Mouse (Mus musculus) heart, adult 2 months (tissue): Measurements from ENCODE around the gene Rad51d. TPM values are rescaled to one million over a fixed set of nuclear protein-coding genes. Genes with fewer than 3 reads are reported as not detected.
A peak's percentile ranks its signal among the peaks of the same experiment; 100 is the strongest.

ENCODE experiments used
- DNase-seq, 2 experiments: peaks; one replicate each; pipeline ENCODE4 v3.0.0; 2021
- H3K27ac ChIP-seq: fragments of 200-600 bp; 2 replicates; pipeline ENCODE4 v1.8.1; 2022
- H3K27me3 ChIP-seq: fragments of 200-500 bp; 2 replicates; pipeline ENCODE4 v1.6.1; 2012; ENCODE audit warnings: mild to moderate bottlenecking, low read length, inconsistent platforms, mixed read lengths; ENCODE audit not compliant: control insufficient read depth, insufficient read depth
- H3K36me3 ChIP-seq: fragments of 200-500 bp; 2 replicates; pipeline ENCODE4 v1.6.1; 2012; ENCODE audit warnings: low read length, inconsistent platforms; ENCODE audit not compliant: control insufficient read depth, insufficient read depth
- H3K4me1 ChIP-seq: fragments of 200-500 bp; 2 replicates; pipeline ENCODE4 v1.6.1; 2011; ENCODE audit warnings: low read length; ENCODE audit not compliant: control insufficient read depth, insufficient read depth
- H3K4me3 ChIP-seq: fragments of 200-600 bp; 2 replicates; pipeline ENCODE4 v1.8.1; 2022
- H3K79me2 ChIP-seq: fragments of 200-500 bp; replicated peaks from 2 replicates; pipeline ENCODE4 v1.6.1; 2012; ENCODE audit warnings: mild to moderate bottlenecking, inconsistent platforms, low read length, moderate library complexity, mixed read lengths; ENCODE audit not compliant: control insufficient read depth, insufficient read depth
- H3K9ac ChIP-seq: fragments of 200-500 bp; 2 replicates; pipeline ENCODE4 v1.6.1; 2012; ENCODE audit warnings: low read depth, mild to moderate bottlenecking, control low read depth, inconsistent platforms, low read length, mixed read lengths
- CTCF ChIP-seq: fragments of 200-600 bp; IDR thresholded peaks from 2 replicates; pipeline ENCODE4 v1.8.1; 2022; ENCODE audit warnings: antibody characterized with exemption, mild to moderate bottlenecking, moderate library complexity
- EP300 ChIP-seq: fragments of 200-500 bp; IDR thresholded peaks from 2 replicates; pipeline ENCODE4 v1.6.1; 2011; ENCODE audit warnings: low read depth, low read length, control low read depth; ENCODE audit not compliant: insufficient read depth
- POLR2A ChIP-seq: fragments of 200-500 bp; IDR thresholded peaks from 2 replicates; pipeline ENCODE4 v1.6.1; 2011; ENCODE audit warnings: mild to moderate bottlenecking, low read depth, low read length, control low read depth; ENCODE audit not compliant: insufficient read depth
- WGBS: fragments of 180-500 bp; shearing (Covaris S2); methylation state at CpG from one replicate; pipeline ENCODE4 v1.1.7; 2018; 5-methylcytosine and 5-hydroxymethylcytosine counted together
- intact Hi-C: fragments of 180-260 bp; cut with DNase I; formaldehyde crosslinking; loops from one replicate; pipeline ENCODE4 v1.15.1; 2025
- polyA plus RNA-seq: library from polyadenylated mRNA; depleted of rRNA; stranded (reverse); fragments of >200 nt; gene quantifications from 2 replicates; pipeline ENCODE4 v1.2.3, GENCODE M21; 2012
- total RNA-seq, 2 experiments: library from RNA; stranded (reverse); gene quantifications; 2 replicates each; pipeline ENCODE4 v1.2.3; 2021

The Rad51d gene
- total and polyA plus RNA-seq, 3 experiments: 8.5 to 9.5 (median 8.6) TPM

DNA sequence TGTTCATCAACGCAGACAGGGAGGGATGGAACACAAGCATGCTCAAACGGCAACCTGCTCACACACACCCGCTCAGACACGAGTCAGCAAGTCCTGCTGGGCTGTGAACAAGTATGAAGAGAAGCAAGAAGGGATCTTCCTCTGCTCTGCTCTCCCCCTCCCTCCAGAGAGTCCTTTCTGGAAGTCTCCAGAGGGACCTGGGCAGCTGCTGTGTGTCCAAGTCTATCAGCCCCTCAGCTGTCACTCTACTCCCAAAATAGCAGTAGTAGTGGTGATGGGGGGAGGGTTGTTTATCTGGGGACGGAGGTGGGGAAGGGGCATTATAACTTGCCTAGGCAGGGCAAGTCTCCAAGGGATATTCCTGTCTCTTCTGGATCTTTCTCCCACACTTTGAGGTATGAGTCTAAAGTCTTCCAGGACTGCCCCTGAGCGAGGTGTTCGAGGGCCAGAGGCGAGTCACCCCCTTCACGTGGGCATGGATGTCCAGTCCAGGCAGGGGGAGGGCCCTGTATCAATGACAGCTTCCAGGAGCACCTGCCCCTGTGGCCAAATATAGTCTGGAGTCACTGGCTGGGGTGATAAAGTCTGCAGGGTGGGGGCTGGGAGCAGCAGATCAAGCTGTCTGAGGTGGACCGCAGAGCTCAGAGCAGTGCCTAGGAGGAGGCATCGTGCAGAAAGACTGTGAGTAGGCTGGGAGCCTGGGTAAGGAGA is 20.4 kb upstream of the Rad51d start:
- Histone ChIP-seq H3K27ac (peak overlapping the region; percentile 94), H3K36me3 (no peaks in the 10 kb centered on the region), H3K27me3 (no peaks in the 10 kb centered on the region), H3K9ac (peak overlapping the region; percentile 78), H3K79me2 (peaks cover 2% of the 10 kb centered on the region; the same call in 1 of the 2 replicates), H3K4me3 (peak overlapping the region; percentile 50), H3K4me1 (peaks cover 7% of the 10 kb centered on the region)
- 34% methylated on average over 11 of the region's 11 CpGs for WGBS
- TF ChIP-seq POLR2A (peak; percentile 97), EP300 (peak; percentile 57), CTCF (no peak)
- intact Hi-C loops: loop anchor here (5.0 to 10.0 kb wide), 2 partner anchors 131 to 384 kb away; partner anchors contain the start of gene Ap2b1
- DNase-seq: peak; percentile 71 to 86

DNA sequence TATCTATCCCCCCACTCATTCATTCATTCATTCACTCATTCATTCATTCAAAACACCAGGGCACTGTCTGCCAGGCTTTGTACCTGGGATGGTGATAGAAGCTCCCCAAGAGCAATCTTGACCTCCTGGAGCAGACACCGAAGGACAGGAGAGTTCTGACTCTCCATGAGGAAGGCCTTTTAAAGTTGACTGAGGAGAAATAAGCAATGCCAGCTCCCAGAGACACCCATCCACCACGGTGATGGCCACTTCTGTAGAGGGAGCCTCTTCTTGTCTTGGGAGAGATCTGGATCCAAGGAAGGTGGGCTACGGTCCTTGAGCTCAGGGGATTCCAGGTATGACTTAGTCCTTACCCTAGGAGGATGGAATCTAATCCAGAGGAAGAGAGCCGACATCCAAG is 19.8 kb upstream of the Rad51d start, which contains the start of gene Unc45b:
Gene Unc45b (plus strand): TSS at position 301 of the 400 bp plus-strand sequence.
- Histone ChIP-seq H3K4me1 (peaks cover 7% of the 10 kb centered on the region), H3K79me2 (peaks cover 2% of the 10 kb centered on the region; the same call in 1 of the 2 replicates), H3K27ac (peak within 1 kb of the TSS; percentile 94), H3K9ac (peak within 1 kb of the TSS; percentile 78), H3K4me3 (peak within 1 kb of the TSS; percentile 50), H3K36me3 (no peaks in the 10 kb centered on the region), H3K27me3 (no peaks in the 10 kb centered on the region)
- intact Hi-C loops: loop anchor here (5.0 to 10.0 kb wide), 2 partner anchors 132 to 385 kb away; partner anchors contain the start of gene Ap2b1
- WGBS: 62% methylated on average over 4 of the region's 4 CpGs
- no peak for TF ChIP-seq POLR2A
- TF ChIP-seq EP300: no peak
- TF ChIP-seq CTCF: no peak
- DNase-seq: no peak

- Histone ChIP-seq H3K9ac (no peak overlapping the region), H3K79me2 (peaks cover 2% of the 10 kb centered on the region; the same call in 1 of the 2 replicates), H3K36me3 (no peaks in the 10 kb centered on the region), H3K4me1 (peaks cover 4% of the 10 kb centered on the region), H3K27me3 (no peaks in the 10 kb centered on the region), H3K27ac (peak overlapping the region; percentile 39), H3K4me3 (peak overlapping the region; percentile 87; the same call in 1 of the 2 replicates)
- intact Hi-C loops: loop anchor here (2.0 kb wide), 1 partner anchor 38 kb away; the partner anchor contains the start of gene Rffl
- no peak for DNase-seq
- WGBS: 58% methylated on average over 10 of the region's 10 CpGs
- no peak for TF ChIP-seq EP300
- TF ChIP-seq POLR2A: no peak
- no peak for TF ChIP-seq CTCF
Observed at GRCm38 (mm10) chr11:82908608-82908989, 18.2 kb upstream of the Rad51d start.

DNA sequence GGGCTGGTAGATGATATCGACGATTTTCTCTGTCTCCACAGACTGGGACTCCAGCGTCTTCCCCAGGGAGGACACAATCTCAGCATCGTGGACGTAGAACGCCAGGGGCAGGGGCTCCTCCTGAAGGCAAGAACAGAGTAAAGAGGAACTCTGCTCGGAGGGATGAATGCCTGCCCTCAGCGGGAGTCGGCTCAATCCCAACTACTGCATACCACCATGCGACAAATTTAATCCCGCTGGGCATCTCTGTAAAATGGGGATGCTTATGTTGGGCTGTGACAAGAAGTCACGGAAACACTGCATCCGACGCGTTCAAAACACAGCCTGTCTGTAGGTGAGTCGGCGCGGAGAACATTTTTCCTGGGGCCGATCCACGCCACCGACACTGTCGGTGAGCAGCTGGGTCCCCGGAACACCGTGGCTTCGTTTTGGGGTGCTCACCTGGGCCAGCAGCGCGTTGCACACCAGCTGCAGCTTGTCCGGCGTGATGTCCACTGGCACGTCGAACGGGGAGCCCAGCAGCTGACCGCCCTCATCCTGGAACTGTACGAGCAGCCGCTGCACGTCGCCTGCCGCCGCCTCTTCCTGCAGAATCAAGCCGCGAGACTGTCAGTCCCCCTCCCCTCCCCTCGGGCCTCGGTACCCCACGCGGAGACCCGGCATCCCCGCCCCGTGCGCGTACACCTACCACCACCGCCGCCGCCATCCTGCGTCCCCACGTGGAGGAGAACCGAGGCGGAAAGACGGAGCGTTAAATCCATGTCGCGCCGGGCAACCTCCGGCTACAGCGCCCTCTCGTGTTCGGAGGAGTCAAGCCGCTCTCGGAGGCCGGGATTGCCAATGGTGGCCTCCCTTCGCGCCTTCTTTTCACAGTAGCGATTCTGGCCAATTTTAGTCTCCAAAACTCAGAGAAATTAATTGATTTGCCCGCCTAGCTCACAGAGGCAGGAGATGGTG is 17.5 kb upstream of the Rad51d start, which contains the start of gene Nle1:
Gene Nle1 (minus strand): TSS at position 761 of the 957 bp plus-strand sequence.
- peak; percentile 91 to 96 for DNase-seq
- TF ChIP-seq POLR2A: peak; percentile 48; the same call in 1 of the 2 replicates
- peak; percentile 55; the same call in 1 of the 2 replicates for TF ChIP-seq EP300
- no peak; the same call in 1 of the 2 replicates for TF ChIP-seq CTCF
- Histone ChIP-seq H3K4me3 (peak within 1 kb of the TSS; percentile 87), H3K27me3 (no peaks in the 10 kb centered on the region), H3K4me1 (peaks cover 4% of the 10 kb centered on the region), H3K9ac (peak within 1 kb of the TSS; percentile 88), H3K79me2 (peaks cover 2% of the 10 kb centered on the region; the same call in 1 of the 2 replicates), H3K27ac (peak within 1 kb of the TSS; percentile 39), H3K36me3 (no peaks in the 10 kb centered on the region)
- intact Hi-C loops: loop anchor here (2.0 kb wide), 1 partner anchor 37 kb away; the partner anchor contains the start of gene Rffl
- 1% methylated on average over 73 of the region's 73 CpGs for WGBS

GRCm38 (mm10) chr11:82905816-82906215 is 15.4 kb upstream of the Rad51d start:
- Histone ChIP-seq H3K4me1 (peaks cover 4% of the 10 kb centered on the region), H3K4me3 (no peak overlapping the region), H3K27me3 (no peaks in the 10 kb centered on the region), H3K9ac (no peak overlapping the region), H3K79me2 (peaks cover 2% of the 10 kb centered on the region; the same call in 1 of the 2 replicates), H3K36me3 (no peaks in the 10 kb centered on the region), H3K27ac (no peak overlapping the region)
- no peak for TF ChIP-seq POLR2A
- no peak for TF ChIP-seq EP300
- no peak for TF ChIP-seq CTCF
- WGBS: 89% methylated on average over 5 of the region's 5 CpGs
- no peak for DNase-seq
- intact Hi-C loops: no loop called here
